Mouse (Mus musculus) telencephalon, adult 2 months (tissue): ENCODE results near the gene Olfr791.

Experiments used
- DNase-seq: peaks from one replicate; pipeline ENCODE4 v3.0.0-alpha.2; 2011; ENCODE audit warnings: low read depth, low spot score

Gene Olfr791

GRCm38 (mm10) chr10:129521492-129521891 is at the start of gene Olfr791:
Gene Olfr791 (plus strand): TSS chr10:129521792.
- DNase-seq, result no peak

- no peak for DNase-seq
These were observed 48.3 kb upstream of the Olfr791 start for GRCm38 (mm10) chr10:129473256-129473655.

- no peak for DNase-seq
These were observed 47.9 kb upstream of the Olfr791 start for GRCm38 (mm10) chr10:129473723-129474122.

DNA sequence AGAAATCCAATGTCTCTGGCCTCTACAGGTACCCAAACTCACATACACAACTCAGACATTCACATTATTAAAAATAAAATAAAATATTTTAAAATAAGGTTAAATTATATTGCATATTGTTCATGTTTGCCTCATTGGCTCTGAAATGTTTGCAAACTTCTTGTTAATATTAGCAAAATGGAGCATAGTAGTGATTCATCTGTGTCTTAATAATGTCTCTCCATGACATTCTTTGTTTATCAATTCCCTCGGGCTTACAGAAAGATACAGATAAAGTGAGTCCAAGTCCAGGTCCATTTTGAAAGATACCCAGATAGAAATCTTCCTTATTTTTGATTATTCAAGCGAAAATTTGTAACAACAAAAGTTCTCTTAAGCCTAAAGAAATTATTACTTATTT is 37.1 kb upstream of the Olfr791 start, which contains the start of gene Olfr789:
Gene Olfr789, plus strand, starts transcription at position 301 of the 400 bp plus-strand sequence.
- DNase-seq, result no peak

- DNase-seq, result peak; percentile 81
These were observed 31.5 kb upstream of the Olfr791 start for GRCm38 (mm10) chr10:129490101-129490500.

DNA sequence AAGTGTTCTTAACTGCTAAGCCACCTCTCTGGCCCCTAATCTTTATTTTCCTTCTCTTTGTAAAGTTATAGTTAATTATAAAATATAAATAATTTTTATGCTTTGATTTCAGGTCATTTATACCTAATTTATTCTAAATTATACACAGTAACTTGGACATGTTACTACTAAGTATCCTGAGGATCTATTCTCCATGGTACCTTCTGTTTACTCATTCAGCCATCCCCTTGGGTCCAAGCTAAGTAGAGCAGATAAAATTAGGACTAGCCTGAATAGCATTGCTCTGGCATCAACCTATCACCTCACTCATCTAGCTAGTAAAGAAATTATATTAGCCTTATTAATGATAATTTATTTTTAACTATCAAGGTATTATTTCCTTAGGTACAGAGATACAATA is 23.4 kb upstream of the Olfr791 start, which contains the start of gene Olfr790:
Gene Olfr790, plus strand, starts transcription at position 301 of the 400 bp plus-strand sequence.
- DNase-seq, result no peak

DNA sequence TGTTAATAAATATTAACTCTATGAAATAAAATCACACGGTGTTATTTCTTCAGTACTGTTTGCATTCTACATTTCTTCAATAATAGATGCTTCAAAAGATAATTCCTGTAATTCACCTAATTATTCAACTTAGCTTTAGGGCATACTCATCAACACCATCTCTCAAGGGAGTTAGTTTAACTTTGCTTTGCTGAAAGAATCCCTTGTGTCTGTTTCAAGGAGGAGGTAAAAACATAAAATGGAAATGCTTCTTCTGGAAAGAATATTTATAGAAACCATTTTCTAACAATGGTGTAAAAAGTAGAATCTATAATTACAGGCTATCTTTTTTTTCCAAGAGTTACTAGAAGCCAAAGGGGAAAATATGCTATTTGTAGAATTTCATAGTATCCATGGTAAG is 17.3 kb downstream of the Olfr791 start, which contains the start of gene Olfr792:
Gene Olfr792, plus strand, starts transcription at position 301 of the 400 bp plus-strand sequence.
- DNase-seq, result no peak

- DNase-seq, result peak; percentile 1
These were observed 27.8 kb downstream of the Olfr791 start for GRCm38 (mm10) chr10:129549354-129549753.

GRCm38 (mm10) chr10:129567355-129567754 is 45.8 kb downstream of the Olfr791 start, which contains the start of gene Olfr794:
Gene Olfr794 (plus strand): TSS chr10:129567655.
- DNase-seq, result no peak

DNA sequence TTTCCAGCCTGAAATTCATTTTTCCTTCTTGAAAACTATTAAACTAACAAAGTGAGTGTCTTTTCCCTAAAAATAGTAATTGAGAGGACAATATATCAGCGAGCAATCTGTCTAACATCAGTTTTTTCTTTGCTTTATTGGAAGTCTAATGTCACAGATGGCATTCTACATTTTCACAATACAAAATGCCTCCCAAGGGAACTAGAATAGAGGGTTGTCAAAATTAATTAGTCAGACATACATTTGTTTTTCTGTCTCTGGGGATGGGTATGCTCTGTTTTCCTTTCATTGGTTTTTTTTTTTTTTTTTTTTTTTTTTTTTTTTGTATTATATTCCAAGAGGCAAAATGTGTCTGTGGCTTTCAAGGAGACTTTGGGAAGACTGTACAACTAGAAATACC is 55.5 kb downstream of the Olfr791 start:
- DNase-seq, result peak; percentile 0
